13 mouse cellular contexts compared by ENCODE assay signal in genomic region chr4:43666412-43666811, GRCm38 (mm10). TPM values are rescaled to one million over a fixed set of nuclear protein-coding genes. Genes with fewer than 3 reads are reported as not detected.
DNase-seq lines count a peak whose midpoint lies in the region; ATAC-seq and TF ChIP-seq lines count a peak whose summit lies in the region.
"Had no signal": no experiment of that assay in that cellular context is flagged by ENCODE, and none has a peak within 500 bp of the region (broad histone marks: within the 10 kb centered on the region; RNA-seq: fewer than 3 reads in every experiment).

No protein-coding gene starts in this region.

- no peaks in the 10 kb centered on the region for H3K9me3 ChIP-seq in intestine, postnatal 0 days (ENCODE audit: control insufficient read depth)
- H3K9me3 ChIP-seq in intestine, embryonic 15.5 days = no peaks in the 10 kb centered on the region
- H3K9me3 ChIP-seq: heart, embryonic 10.5 days; lung, embryonic 15.5 days had no signal

- peak; percentile 27 for DNase-seq in thymus, postnatal 14 days
- DNase-seq in thymus, postnatal 10 days (ENCODE audit: low spot score in 2 of 2) = no peak
- DNase-seq in gastrocnemius, postnatal 14 days = no peak
- DNase-seq: adrenal gland, adult 2 months had no signal

- no peak for ATAC-seq in intestine, postnatal 0 days
- no peak for ATAC-seq in intestine, embryonic 15.5 days
- ATAC-seq in frontal cortex, adult (ENCODE audit: low TSS enrichment) = no peak

- H3K27ac ChIP-seq in intestine, postnatal 0 days (ENCODE audit: low read depth, low read length) = no peak overlapping the region
- H3K27ac ChIP-seq in intestine, embryonic 15.5 days = no peak overlapping the region
- H3K27ac ChIP-seq in cortical plate, adult 2 months (ENCODE audit: insufficient read depth, low read length) = no peak overlapping the region
- H3K27ac ChIP-seq: heart, embryonic 10.5 days; lung, embryonic 15.5 days had no signal

- H3K4me1 ChIP-seq in intestine, postnatal 0 days (replicated peaks; ENCODE audit: control insufficient read depth, insufficient read depth, low read length) = peaks cover 5% of the 10 kb centered on the region; the same call in 1 of the 2 replicates
- peaks cover 10% of the 10 kb centered on the region for H3K4me1 ChIP-seq in intestine, embryonic 15.5 days (replicated peaks)
- H3K4me1 ChIP-seq in cortical plate, adult 2 months (ENCODE audit: control insufficient read depth, insufficient read depth, low read length) = peaks cover 2% of the 10 kb centered on the region

- peaks cover 25% of the 10 kb centered on the region for H3K27me3 ChIP-seq in intestine, postnatal 0 days (replicated peaks; ENCODE audit: control insufficient read depth, insufficient read depth, low read length)
- peaks cover 3% of the 10 kb centered on the region; the same call in 1 of the 2 replicates for H3K27me3 ChIP-seq in intestine, embryonic 15.5 days (replicated peaks)

- no peak overlapping the region for H3K4me3 ChIP-seq in intestine, postnatal 0 days (ENCODE audit: low read depth, low read length)
- no peak overlapping the region for H3K4me3 ChIP-seq in intestine, embryonic 15.5 days (replicated peaks)
- no peak overlapping the region for H3K4me3 ChIP-seq in cortical plate, adult 2 months (ENCODE audit: insufficient read depth, low read length)
- H3K4me3 ChIP-seq: heart, embryonic 10.5 days; lung, embryonic 15.5 days had no signal

- H3K4me2 ChIP-seq in intestine, postnatal 0 days (replicated peaks; ENCODE audit: low read depth) = no peak overlapping the region
- no peak overlapping the region for H3K4me2 ChIP-seq in intestine, embryonic 15.5 days (replicated peaks)
- H3K4me2 ChIP-seq: lung, embryonic 15.5 days had no signal

- intact Hi-C loops in gastrocnemius, postnatal 14 days (cut with DNase I; ENCODE audit: low total_unique reads) = loop anchor here (5.0 kb wide), 1 partner anchor 34 kb away; the partner anchor contains the start of gene Npr2

- no peak for TF ChIP-seq POLR2A in cortical plate, adult 2 months (IDR thresholded peaks at IDR 0.05; ENCODE audit: extremely low read depth, insufficient read depth, low read length)

- TF ChIP-seq CTCF in intestine, postnatal 0 days (IDR thresholded peaks at IDR 0.05; ENCODE audit: low read depth) = peak; percentile 72
- peak; percentile 43; the same call in 1 of the 2 replicates for TF ChIP-seq CTCF in cortical plate, adult 2 months (IDR thresholded peaks at IDR 0.05; ENCODE audit: extremely low read depth, insufficient read depth, low read length)

- WGBS in intestine, postnatal 0 days = 16% methylated on average over 4 of the region's 4 CpGs
- WGBS in intestine, embryonic 15.5 days = 15% methylated on average over 4 of the region's 4 CpGs

- no peak overlapping the region for H3K9ac ChIP-seq in intestine, postnatal 0 days (ENCODE audit: low read depth, low read length)
- H3K9ac ChIP-seq in intestine, embryonic 15.5 days = no peak overlapping the region
- H3K9ac ChIP-seq: lung, embryonic 15.5 days had no signal

- H3K36me3 ChIP-seq in intestine, postnatal 0 days (ENCODE audit: control insufficient read depth, insufficient read depth) = no peaks in the 10 kb centered on the region
- H3K36me3 ChIP-seq in intestine, embryonic 15.5 days = no peaks in the 10 kb centered on the region
- H3K36me3 ChIP-seq: heart, embryonic 10.5 days; lung, embryonic 15.5 days had no signal

RNA-seq across cellular contexts. Expression of gene Tmem8b, which starts 2.4 kb away (rescaled TPM):
- 1.6 and 1.9 TPM in 2 replicates for polyA plus RNA-seq in intestine, postnatal 0 days (2015; fragmentation: Nextera tagmentation; extraction: Ambion mirVana)
- 3.3 and 3.5 TPM in 2 replicates for polyA plus RNA-seq in intestine, embryonic 15.5 days (2015; fragmentation: Nextera tagmentation; extraction: Ambion mirVana)
- polyA plus RNA-seq in cortical plate, adult 2 months (2012; rRNA removed) = 36.2 and 36.6 TPM in 2 replicates
- 1 to 10 TPM; 8.2 to 9.7 TPM for total RNA-seq in gastrocnemius, postnatal 14 days (2021)

RNA-seq across cellular contexts. Expression of gene Fam221b, which starts 2.5 kb away (rescaled TPM):
- 6.0 and 6.7 TPM in 2 replicates for polyA plus RNA-seq in intestine, postnatal 0 days (2015; fragmentation: Nextera tagmentation; extraction: Ambion mirVana)
- polyA plus RNA-seq in intestine, embryonic 15.5 days (2015; fragmentation: Nextera tagmentation; extraction: Ambion mirVana) = 2.9 and 3.6 TPM in 2 replicates
- 1.0 TPM in 2 replicates for polyA plus RNA-seq in cortical plate, adult 2 months (2012; rRNA removed)
- total RNA-seq in gastrocnemius, postnatal 14 days (2021) = under 1 TPM; 0.16 to 0.20 TPM
- polyA plus RNA-seq: adrenal gland, adult 2 months had no signal

RNA-seq across cellular contexts. Expression of gene Hint2, which starts 10.1 kb away (rescaled TPM):
- polyA plus RNA-seq in intestine, postnatal 0 days (2015; fragmentation: Nextera tagmentation; extraction: Ambion mirVana) = 270 and 305 TPM in 2 replicates
- polyA plus RNA-seq in intestine, embryonic 15.5 days (2015; fragmentation: Nextera tagmentation; extraction: Ambion mirVana) = 152 and 157 TPM in 2 replicates
- 81.7 and 84.5 TPM in 2 replicates for polyA plus RNA-seq in cortical plate, adult 2 months (2012; rRNA removed)
- total RNA-seq in gastrocnemius, postnatal 14 days (2021) = 10 to 100 TPM; 48.5 to 53.8 TPM

RNA-seq across cellular contexts. Expression of gene Spag8, which starts 13.0 kb away (rescaled TPM):
- polyA plus RNA-seq in intestine, postnatal 0 days (2015; fragmentation: Nextera tagmentation; extraction: Ambion mirVana) = 0.08 and 0.22 TPM in 2 replicates
- 0.46 and 1.0 TPM in 2 replicates for polyA plus RNA-seq in intestine, embryonic 15.5 days (2015; fragmentation: Nextera tagmentation; extraction: Ambion mirVana)
- 2.3 and 2.6 TPM in 2 replicates for polyA plus RNA-seq in cortical plate, adult 2 months (2012; rRNA removed)
- total RNA-seq in gastrocnemius, postnatal 14 days (2021) = not detected

RNA-seq across cellular contexts. Expression of gene Olfr70, which starts 34.2 kb away (rescaled TPM):
- not detected in 2 replicates for polyA plus RNA-seq in intestine, postnatal 0 days (2015; fragmentation: Nextera tagmentation; extraction: Ambion mirVana)
- not detected in 2 replicates for polyA plus RNA-seq in intestine, embryonic 15.5 days (2015; fragmentation: Nextera tagmentation; extraction: Ambion mirVana)
- polyA plus RNA-seq in cortical plate, adult 2 months (2012; rRNA removed) = not detected in 2 replicates
- total RNA-seq in gastrocnemius, postnatal 14 days (2021) = not detected
- total RNA-seq: adrenal gland, adult 2 months; layer of hippocampus, adult 8-10 months had no signal
- polyA plus RNA-seq: adrenal gland, adult 2 months; embryonic facial prominence, embryonic 14.5 days; heart, embryonic 10.5 days; lung, embryonic 15.5 days; neural tube, embryonic 14.5 days had no signal
